Mouse (Mus musculus): ENCODE measurements around the gene Iqcg. TPM values are rescaled to one million over a fixed set of nuclear protein-coding genes. Genes with fewer than 3 reads are reported as not detected.

Gene Iqcg
- total and polyA plus RNA-seq, 3 experiments: 3.4 to 21.8 (median 7.3) TPM

GRCm38 (mm10) chr16:33048004-33048403 is 8.0 kb downstream of the Iqcg start:
- Histone ChIP-seq H3K36me3 (replicated peaks in 1 of 2; ENCODE audit: control insufficient read depth in 1 of 2, insufficient read depth in 1 of 2, low read length in 1 of 2) (no peaks in the 10 kb centered on the region), H3K27ac (ENCODE audit: insufficient read depth, low read depth) (no peak overlapping the region), H3K4me2 (ENCODE audit: insufficient read depth, low read depth, poor library complexity, severe bottlenecking) (no peak overlapping the region), H3K9me3 (replicated peaks; ENCODE audit: low read length) (no peaks in the 10 kb centered on the region), H3K79me2 (replicated peaks; ENCODE audit: control insufficient read depth, extremely low read depth, insufficient read depth, poor library complexity, severe bottlenecking) (no peaks in the 10 kb centered on the region), H3K9ac (ENCODE audit: insufficient read depth, low read depth) (no peak overlapping the region), H3K27me3 (replicated peaks) (peaks cover 1% of the 10 kb centered on the region), H3K4me1 (ENCODE audit: control insufficient read depth in 1 of 2, insufficient read depth in 2 of 2) (peaks cover 5% of the 10 kb centered on the region in 2 experiments), H3K4me3 (replicated peaks in 1 of 3; ENCODE audit: low read depth in 2 of 3, low read length in 2 of 3, poor library complexity in 1 of 3) (no peak overlapping the region)
- TF ChIP-seq E2F4 (IDR thresholded peaks at IDR 0.05; ENCODE audit: insufficient replicate concordance, low read depth, low read length): no peak
- TF ChIP-seq POLR2A (IDR thresholded peaks at IDR 0.05; ENCODE audit: low read depth, low read length): no peak
- TF ChIP-seq GABPA (IDR thresholded peaks at IDR 0.05; ENCODE audit: insufficient replicate concordance, low read depth, low read length): no peak
- no peak for TF ChIP-seq ZMIZ1 (IDR thresholded peaks at IDR 0.05; ENCODE audit: low read depth, low read length)
- no peak for TF ChIP-seq JUND (conservative IDR thresholded peaks at IDR 0.05; ENCODE audit: low read depth, low read length)
- no peak for TF ChIP-seq IRF4 (IDR thresholded peaks at IDR 0.05; ENCODE audit: low read depth, low read length)
- TF ChIP-seq HCFC1 (IDR thresholded peaks at IDR 0.05; ENCODE audit: low read depth, low read length): no peak
- no peak for TF ChIP-seq MAZ (IDR thresholded peaks at IDR 0.05; ENCODE audit: low read depth, low read length)
- no peak for TF ChIP-seq PAX5 (IDR thresholded peaks at IDR 0.05; ENCODE audit: low read length)
- TF ChIP-seq POLR2AphosphoS2 (IDR thresholded peaks at IDR 0.05; ENCODE audit: low read depth, low read length): no peak
- TF ChIP-seq ZC3H11A (IDR thresholded peaks at IDR 0.05; ENCODE audit: low read depth, low read length): no peak
- TF ChIP-seq MAX (IDR thresholded peaks at IDR 0.05; ENCODE audit: low read length): no peak
- no peak for TF ChIP-seq SIN3A (IDR thresholded peaks at IDR 0.05; ENCODE audit: low read length)
- no peak for TF ChIP-seq RCOR1 (conservative IDR thresholded peaks at IDR 0.05; ENCODE audit: low read depth, low read length)
- TF ChIP-seq NRF1 (IDR thresholded peaks at IDR 0.05; ENCODE audit: low read depth, low read length): no peak
- DNase-seq (ENCODE audit: extremely low read depth): no peak
- dilution Hi-C loops (cut with MboI; ENCODE audit: extremely low pct_ligation_motif_present, extremely low pct_unique_long_range_greater_than_20kb, low sequenced_read_pairs) (no loop called here), in situ Hi-C loops (cut with MboI; ENCODE audit: low pct_ligation_motif_present, low pct_unique_long_range_greater_than_20kb, low sequenced_read_pairs) (no loop called here)

GRCm38 (mm10) chr16:33043268-33043667 is 12.8 kb downstream of the Iqcg start:
- peaks cover 0 to 27% of the 10 kb centered on the region in 2 experiments for H3K36me3 ChIP-seq (replicated peaks in 1 of 2; ENCODE audit: control insufficient read depth in 1 of 2, insufficient read depth in 1 of 2, low read length in 1 of 2)
- H3K79me2 ChIP-seq (replicated peaks; ENCODE audit: control insufficient read depth, extremely low read depth, insufficient read depth, poor library complexity, severe bottlenecking): no peaks in the 10 kb centered on the region
- peaks cover 5 to 12% of the 10 kb centered on the region in 2 experiments for H3K4me1 ChIP-seq (ENCODE audit: control insufficient read depth in 1 of 2, insufficient read depth in 2 of 2)
- H3K9me3 ChIP-seq (replicated peaks; ENCODE audit: low read length): no peaks in the 10 kb centered on the region
- dilution Hi-C loops (cut with MboI; ENCODE audit: extremely low pct_ligation_motif_present, extremely low pct_unique_long_range_greater_than_20kb, low sequenced_read_pairs) (no loop called here), in situ Hi-C loops (cut with MboI; ENCODE audit: low pct_ligation_motif_present, low pct_unique_long_range_greater_than_20kb, low sequenced_read_pairs) (no loop called here)
- peak; percentile 82 for DNase-seq (ENCODE audit: extremely low read depth)
- H3K9ac ChIP-seq (ENCODE audit: insufficient read depth, low read depth): no peak overlapping the region
- no peaks in the 10 kb centered on the region for H3K27me3 ChIP-seq (replicated peaks)
- no peak overlapping the region for H3K27ac ChIP-seq (ENCODE audit: insufficient read depth, low read depth)
- H3K4me3 ChIP-seq (replicated peaks in 1 of 3; ENCODE audit: low read depth in 2 of 3, low read length in 2 of 3, poor library complexity in 1 of 3): peak overlapping the region; percentile 21 to 45 (median 23)
- no peak overlapping the region for H3K4me2 ChIP-seq (ENCODE audit: insufficient read depth, low read depth, poor library complexity, severe bottlenecking)
- no peak for TF ChIP-seq SIN3A (IDR thresholded peaks at IDR 0.05; ENCODE audit: low read length)
- TF ChIP-seq SMC3 (IDR thresholded peaks at IDR 0.05; ENCODE audit: low read depth, low read length): no peak
- TF ChIP-seq JUND (conservative IDR thresholded peaks at IDR 0.05; ENCODE audit: low read depth, low read length): no peak
- TF ChIP-seq MAFK (IDR thresholded peaks at IDR 0.05; ENCODE audit: insufficient replicate concordance, low read length): no peak
- no peak; the same call in 1 of the 2 replicates for TF ChIP-seq MEF2A (IDR thresholded peaks at IDR 0.05; ENCODE audit: borderline replicate concordance, low read depth, low read length)
- TF ChIP-seq PAX5 (IDR thresholded peaks at IDR 0.05; ENCODE audit: low read length): no peak
- TF ChIP-seq MYC (IDR thresholded peaks at IDR 0.05; ENCODE audit: low read depth, low read length): peak; percentile 38; the same call in 1 of the 2 replicates
- TF ChIP-seq KAT2A (IDR thresholded peaks at IDR 0.05; ENCODE audit: insufficient replicate concordance, low read length): no peak
- 0 out of 2 replicates have a peak, but pooled peaks have one; percentile 11 for TF ChIP-seq TCF12 (IDR thresholded peaks at IDR 0.05; ENCODE audit: low read depth, low read length)
- no peak for TF ChIP-seq IRF4 (IDR thresholded peaks at IDR 0.05; ENCODE audit: low read depth, low read length)
- no peak for TF ChIP-seq TBP (conservative IDR thresholded peaks at IDR 0.05; ENCODE audit: low read depth, low read length)
- no peak for TF ChIP-seq JUN (IDR thresholded peaks at IDR 0.05; ENCODE audit: insufficient read depth, low read depth, low read length)
- no peak for TF ChIP-seq MXI1 (IDR thresholded peaks at IDR 0.05; ENCODE audit: low read depth, low read length)
- no peak for TF ChIP-seq ETS1 (conservative IDR thresholded peaks at IDR 0.05; ENCODE audit: low read depth, low read length)
- no peak for TF ChIP-seq NRF1 (IDR thresholded peaks at IDR 0.05; ENCODE audit: low read depth, low read length)
- no peak for TF ChIP-seq ZC3H11A (IDR thresholded peaks at IDR 0.05; ENCODE audit: low read depth, low read length)
- no peak for TF ChIP-seq USF1 (IDR thresholded peaks at IDR 0.05; ENCODE audit: low read depth, low read length)
- no peak for TF ChIP-seq CTCF (conservative IDR thresholded peaks at IDR 0.05 in 1 of 2, IDR thresholded peaks at IDR 0.05 in 1 of 2; ENCODE audit: low read depth in 2 of 2, low read length in 2 of 2)
- TF ChIP-seq CHD1 (IDR thresholded peaks at IDR 0.05; ENCODE audit: low read depth, low read length): no peak
- TF ChIP-seq RCOR1 (conservative IDR thresholded peaks at IDR 0.05; ENCODE audit: low read depth, low read length): no peak
- no peak for TF ChIP-seq ZNF384 (IDR thresholded peaks at IDR 0.05; ENCODE audit: low read depth, low read length)
- TF ChIP-seq HCFC1 (IDR thresholded peaks at IDR 0.05; ENCODE audit: low read depth, low read length): peak; percentile 58; the same call in 1 of the 2 replicates
- peak; percentile 77 for TF ChIP-seq ELF1 (IDR thresholded peaks at IDR 0.05; ENCODE audit: low read depth, low read length)
- no peak for TF ChIP-seq CHD2 (IDR thresholded peaks at IDR 0.05; ENCODE audit: low read length)
- no peak for TF ChIP-seq GABPA (IDR thresholded peaks at IDR 0.05; ENCODE audit: insufficient replicate concordance, low read depth, low read length)
- TF ChIP-seq EP300 (IDR thresholded peaks at IDR 0.05; ENCODE audit: low read length): no peak
